Mouse (Mus musculus): ENCODE results near the gene Prr5l.

Prr5l gene

GRCm38 (mm10) chr2:101723333-101723881 is 159.4 kb downstream of the Prr5l start:
- peak; percentile 11 for DNase-seq (ENCODE audit: low read depth, low spot score)

DNA sequence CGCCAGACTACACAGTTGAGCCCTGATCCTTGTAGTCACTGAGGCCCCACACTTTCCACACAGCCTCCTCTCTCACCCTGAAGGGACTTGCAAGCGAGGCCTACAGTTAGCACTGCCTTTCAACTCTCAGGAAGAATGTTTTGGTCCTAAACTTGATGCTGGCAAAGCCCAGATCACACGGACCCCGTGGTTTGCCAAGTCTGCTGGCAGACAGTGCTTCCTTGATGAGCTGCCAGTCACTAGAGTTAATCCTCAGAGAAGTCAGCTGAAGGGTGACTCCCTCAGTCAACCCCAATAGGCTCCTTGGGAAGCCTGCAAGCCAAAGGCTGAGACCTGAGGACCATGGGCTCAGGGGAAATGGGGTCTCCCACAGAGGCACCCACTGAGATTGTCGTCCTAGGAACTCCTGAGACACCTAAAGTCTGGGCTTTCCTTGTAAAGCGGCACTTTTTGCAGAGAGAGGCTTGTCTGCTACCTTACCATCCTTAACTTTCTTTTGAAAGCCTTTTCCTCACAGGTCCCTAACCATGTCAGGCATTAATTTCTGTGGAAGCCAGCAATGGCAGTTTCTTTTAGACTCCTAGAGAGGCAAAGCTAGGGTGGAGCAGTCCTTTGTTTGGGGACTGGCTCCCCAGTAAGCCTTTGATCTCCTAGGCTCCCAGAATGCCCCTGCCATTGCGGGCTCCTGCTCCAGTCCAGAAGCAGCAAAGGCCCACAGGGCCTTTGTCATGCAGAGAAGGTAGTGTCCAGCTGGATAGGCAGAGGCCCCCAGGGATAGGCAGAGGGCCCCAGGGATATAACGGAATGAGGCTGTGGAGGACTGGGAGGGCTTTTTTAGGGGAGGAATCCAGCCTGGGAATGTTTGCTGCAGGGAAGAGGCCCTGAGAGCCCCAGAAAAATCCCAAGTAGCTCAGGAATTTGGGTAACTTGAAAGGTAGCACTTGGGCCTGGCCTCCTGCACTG is 160.2 kb downstream of the Prr5l start:
- peak; percentile 81 for DNase-seq (ENCODE audit: low read depth, low spot score)

DNA sequence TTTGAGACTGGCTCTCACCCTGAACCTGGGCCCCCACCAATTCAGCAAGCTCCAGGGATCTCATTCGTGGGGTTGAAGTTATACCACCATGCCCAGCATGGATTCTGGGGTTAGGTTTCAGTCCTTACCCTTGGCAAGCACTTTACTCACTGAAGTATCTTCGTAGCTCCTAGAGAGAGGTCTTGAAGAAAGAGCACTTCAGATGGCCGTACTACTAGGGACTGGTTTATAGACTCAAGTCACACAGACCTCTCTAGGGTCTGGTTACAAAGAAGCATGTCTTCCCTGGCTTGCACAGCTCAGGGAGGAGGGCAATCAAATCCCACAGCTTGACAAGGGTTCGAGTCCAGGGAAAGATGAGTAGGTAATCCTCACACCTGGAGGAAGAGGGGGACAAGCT is 161.0 kb downstream of the Prr5l start:
- no peak for DNase-seq (ENCODE audit: low read depth, low spot score)

- DNase-seq (ENCODE audit: low read depth, low spot score): no peak
Measured at GRCm38 (mm10) chr2:101717162-101717561, 165.7 kb downstream of the Prr5l start.

GRCm38 (mm10) chr2:101715650-101716323 is 167.0 kb downstream of the Prr5l start:
- DNase-seq (ENCODE audit: low read depth, low spot score): peak; percentile 70

DNA sequence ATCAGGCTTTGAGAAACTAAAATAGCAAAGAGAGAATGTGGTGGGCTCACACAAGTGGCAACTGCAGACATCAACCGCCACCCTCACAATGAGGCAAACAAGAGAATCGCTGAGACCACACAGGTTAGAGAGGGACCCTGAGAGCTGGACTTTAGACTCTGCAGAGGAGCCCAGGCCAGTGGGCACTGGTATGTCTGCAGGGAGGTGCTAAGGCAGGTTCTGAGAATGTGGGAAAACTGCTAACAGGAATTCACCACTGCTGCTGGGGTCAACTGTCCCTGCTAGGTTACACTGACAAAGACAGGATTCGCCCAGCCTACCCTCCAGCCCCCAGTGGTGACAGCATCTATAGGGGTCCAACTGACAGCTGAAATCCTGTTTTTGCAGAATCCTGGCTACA is 171.2 kb downstream of the Prr5l start:
- no peak for DNase-seq (ENCODE audit: low read depth, low spot score)

GRCm38 (mm10) chr2:101705941-101706485 is 176.8 kb downstream of the Prr5l start:
- DNase-seq (ENCODE audit: low read depth, low spot score): no peak

- no peak for DNase-seq (ENCODE audit: low read depth, low spot score)
Measured at GRCm38 (mm10) chr2:101699284-101699683, 183.5 kb downstream of the Prr5l start.

DNA sequence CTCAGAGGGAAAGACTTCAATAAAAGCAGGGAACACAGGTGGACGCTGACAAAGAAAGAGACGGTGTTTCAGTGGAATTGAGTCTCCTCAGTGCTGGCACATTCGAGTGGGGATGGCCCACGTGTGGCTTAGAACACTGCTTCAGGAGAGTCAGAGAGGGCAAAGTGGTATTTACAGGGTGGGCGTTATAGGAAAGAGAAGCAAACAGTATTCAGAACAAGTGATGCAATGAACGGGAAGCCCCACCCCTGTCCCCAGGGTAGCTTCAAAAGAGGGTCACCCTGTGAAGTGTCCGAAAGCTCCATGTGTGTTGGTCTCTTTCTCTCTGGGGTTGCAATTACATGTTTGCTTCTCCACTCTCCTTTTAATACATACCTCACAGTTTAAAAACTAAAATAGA is 187.2 kb downstream of the Prr5l start:
- no peak for DNase-seq (ENCODE audit: low read depth, low spot score)

DNA sequence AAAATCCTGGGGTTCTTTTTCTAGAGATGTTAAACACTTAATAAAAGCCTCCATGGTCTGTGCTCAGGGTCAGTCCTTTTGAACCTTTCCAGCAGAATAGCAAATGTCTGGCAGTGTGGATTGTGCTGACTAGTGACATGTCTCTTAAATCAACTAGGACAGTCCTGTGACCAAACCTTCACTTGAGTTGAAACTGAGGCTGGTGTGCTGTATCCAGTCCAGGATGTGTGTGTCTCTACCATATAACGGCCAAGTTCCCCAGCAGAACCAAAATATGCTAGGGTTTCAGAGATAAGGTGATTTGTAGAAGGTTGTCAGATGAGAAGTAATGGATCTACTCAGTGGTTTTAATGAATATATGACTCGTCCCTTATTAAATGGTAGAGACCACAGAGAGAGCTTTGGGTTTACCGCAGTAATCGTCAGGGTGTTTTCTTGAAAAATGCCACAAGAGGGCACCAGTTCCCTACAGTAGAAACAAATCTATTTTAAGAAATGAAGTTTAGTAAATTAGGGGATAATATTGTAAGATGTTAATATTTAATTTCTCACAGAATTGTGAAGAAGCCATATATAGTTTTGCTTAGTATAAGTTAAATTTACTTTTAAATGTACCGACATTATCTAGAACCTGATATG is 189.1 kb downstream of the Prr5l start:
- DNase-seq (ENCODE audit: low read depth, low spot score): no peak

DNA sequence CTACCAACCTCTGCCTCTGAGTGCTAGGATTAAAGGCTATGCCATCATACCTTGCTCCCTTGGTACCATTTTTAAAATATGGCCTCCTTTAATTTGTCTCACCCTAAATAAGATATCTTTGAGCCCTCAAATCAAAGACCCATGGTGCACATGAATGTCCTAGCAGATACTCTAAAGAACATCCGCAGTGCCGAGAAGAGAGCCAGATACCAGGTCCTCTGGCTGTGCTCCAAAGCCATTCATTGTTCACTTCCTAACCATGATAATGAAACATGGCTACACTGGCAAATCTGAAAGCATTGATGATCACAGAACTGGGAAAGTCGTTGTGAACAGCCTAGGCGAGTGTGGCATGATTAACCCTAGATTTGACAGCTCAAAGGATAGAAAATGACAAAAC is 189.8 kb downstream of the Prr5l start:
- DNase-seq (ENCODE audit: low read depth, low spot score): no peak

GRCm38 (mm10) chr2:101690252-101690827 is 192.5 kb downstream of the Prr5l start:
- no peak for DNase-seq (ENCODE audit: low read depth, low spot score)

- peak; percentile 59 for DNase-seq (ENCODE audit: low read depth, low spot score)
Measured at GRCm38 (mm10) chr2:101688011-101688410, 194.8 kb downstream of the Prr5l start.

GRCm38 (mm10) chr2:101684421-101684820 is 198.4 kb downstream of the Prr5l start:
- no peak for DNase-seq (ENCODE audit: low read depth, low spot score)

DNA sequence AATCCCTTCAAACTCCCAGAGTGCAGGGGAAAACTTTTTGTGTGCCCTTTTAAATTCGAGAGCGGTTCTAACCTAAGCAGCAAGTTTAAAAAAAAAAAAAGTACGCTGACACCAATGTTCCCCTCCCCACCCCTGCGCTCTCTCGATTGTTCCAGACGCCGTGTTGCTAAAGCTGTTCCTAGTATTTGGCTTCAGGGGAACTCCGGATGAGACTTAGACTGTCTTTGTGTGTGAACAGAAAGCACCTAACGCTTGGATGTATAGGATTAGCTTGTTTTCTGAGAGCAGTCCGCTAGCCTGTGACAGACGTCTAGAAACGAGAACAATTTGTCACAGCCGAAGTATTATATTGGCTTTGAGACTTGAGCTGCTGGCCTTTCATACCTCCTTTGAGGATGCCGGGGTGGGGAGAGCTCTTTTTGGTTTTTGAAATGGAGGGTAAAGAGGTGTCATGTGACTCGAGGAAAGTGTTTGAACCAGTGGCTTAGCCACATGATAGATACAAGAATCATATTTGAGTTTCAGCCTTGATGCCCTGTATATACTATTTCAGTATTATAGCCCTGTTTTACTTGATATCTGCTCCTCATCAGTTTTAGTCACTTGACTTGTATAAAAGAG is 203.6 kb downstream of the Prr5l start:
- peak; percentile 54 for DNase-seq (ENCODE audit: low read depth, low spot score)

GRCm38 (mm10) chr2:101678236-101679021 is 204.4 kb downstream of the Prr5l start, which contains the start of gene Traf6:
Gene Traf6, plus strand, starts transcription at chr2:101678429.
- DNase-seq (ENCODE audit: low read depth, low spot score): peak; percentile 84

DNA sequence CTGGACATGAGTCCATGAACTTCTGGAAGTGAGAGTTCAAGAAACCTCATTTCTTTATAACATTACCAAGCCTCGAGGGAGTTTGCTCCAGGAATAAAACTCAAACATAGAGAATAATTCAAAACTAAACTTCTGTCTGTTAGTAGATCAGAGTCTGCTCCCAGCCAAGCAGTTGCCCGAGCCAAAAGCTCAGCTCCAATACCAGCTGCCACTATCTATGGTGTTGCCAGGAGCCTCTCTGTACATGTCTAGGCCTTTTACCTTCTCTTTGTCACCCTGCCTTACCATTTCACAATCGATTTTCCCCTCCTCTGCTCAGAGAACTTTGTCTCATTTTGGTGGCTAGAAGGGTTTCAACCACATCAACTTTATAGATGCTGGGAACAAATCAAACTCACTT is 209.3 kb downstream of the Prr5l start:
- no peak for DNase-seq (ENCODE audit: low read depth, low spot score)

GRCm38 (mm10) chr2:101668751-101669150 is 214.1 kb downstream of the Prr5l start:
- DNase-seq (ENCODE audit: low read depth, low spot score): no peak

- no peak for DNase-seq (ENCODE audit: low read depth, low spot score)
Measured at GRCm38 (mm10) chr2:101665703-101666092, 217.1 kb downstream of the Prr5l start.

Measured in R1 (cell line).